Mouse (Mus musculus) mouse embryonic stem cell (cell line): ENCODE data around the gene Senp3.

Experiments
- in situ Hi-C, 2 experiments: fragments of 300-500 bp; cut with MboI; formaldehyde crosslinking; loops; 1 replicate in 1 of 2; 3 replicates in 1 of 2; pipeline ENCODE4 v1.14.3; 2019 to 2020; ENCODE audit warnings: low sequenced_read_pairs in 2 of 2, low pct_unique_long_range_greater_than_20kb in 1 of 2, mixed read lengths in 1 of 2; ENCODE audit not compliant: unreplicated experiment in 1 of 2

Gene Senp3

GRCm38 (mm10) chr11:69687061-69687460 lies 5.2 kb upstream of the Senp3 start:
- in situ Hi-C loops: no loop called here

- in situ Hi-C loops: no loop called here
Observed at GRCm38 (mm10) chr11:69686377-69686776, 4.5 kb upstream of the Senp3 start.

GRCm38 (mm10) chr11:69685526-69686148 lies 3.8 kb upstream of the Senp3 start, which contains the start of gene Tnfsf13:
Tnfsf13 (minus strand) TSS chr11:69685784.
- in situ Hi-C loops: no loop called here

- in situ Hi-C loops: loop anchor here (5.0 kb wide), 1 partner anchor 32 kb away; no protein-coding TSS in a partner anchor
Observed at GRCm38 (mm10) chr11:69684936-69685335, 3.1 kb upstream of the Senp3 start.

- in situ Hi-C loops: loop anchor here (5.0 kb wide), 1 partner anchor 33 kb away; no protein-coding TSS in a partner anchor
Observed at GRCm38 (mm10) chr11:69684128-69684745, 2.4 kb upstream of the Senp3 start.

GRCm38 (mm10) chr11:69683576-69683975 lies 1.7 kb upstream of the Senp3 start:
- in situ Hi-C loops: loop anchor here (5.0 kb wide), 1 partner anchor 34 kb away; no protein-coding TSS in a partner anchor

GRCm38 (mm10) chr11:69682840-69683533 lies 1.1 kb upstream of the Senp3 start:
- in situ Hi-C loops: loop anchor here (5.0 kb wide), 1 partner anchor 34 kb away; no protein-coding TSS in a partner anchor

- in situ Hi-C loops: loop anchor here (5.0 kb wide), 1 partner anchor 35 kb away; no protein-coding TSS in a partner anchor
Observed at GRCm38 (mm10) chr11:69682209-69682839, 440 bp upstream of the Senp3 start.

- in situ Hi-C loops: loop anchor here (5.0 kb wide), 1 partner anchor 37 kb away; no protein-coding TSS in a partner anchor
Observed at GRCm38 (mm10) chr11:69680136-69680855, 1.6 kb downstream of the Senp3 start.

- in situ Hi-C loops: no loop called here
Observed at GRCm38 (mm10) chr11:69679144-69679543, 2.7 kb downstream of the Senp3 start.

GRCm38 (mm10) chr11:69672211-69672706 lies 9.6 kb downstream of the Senp3 start, which contains the start of gene Eif4a1:
Eif4a1 (minus strand) TSS chr11:69672423.
- in situ Hi-C loops: no loop called here

- in situ Hi-C loops: no loop called here
Observed at GRCm38 (mm10) chr11:69671726-69672124, 10.2 kb downstream of the Senp3 start.

GRCm38 (mm10) chr11:69670786-69671725 lies 10.8 kb downstream of the Senp3 start:
- in situ Hi-C loops: no loop called here

- in situ Hi-C loops: no loop called here
Observed at GRCm38 (mm10) chr11:69666665-69667005, 15.2 kb downstream of the Senp3 start.

- in situ Hi-C loops: no loop called here
Observed at GRCm38 (mm10) chr11:69665961-69666664, 15.8 kb downstream of the Senp3 start, which contains the start of gene Cd68. Cd68 (minus strand) TSS chr11:69666153.

- in situ Hi-C loops: no loop called here
Observed at GRCm38 (mm10) chr11:69665457-69665960, 16.4 kb downstream of the Senp3 start.
